Mouse (Mus musculus): ENCODE measurements around the gene Gm48552.

The Gm48552 gene

DNA sequence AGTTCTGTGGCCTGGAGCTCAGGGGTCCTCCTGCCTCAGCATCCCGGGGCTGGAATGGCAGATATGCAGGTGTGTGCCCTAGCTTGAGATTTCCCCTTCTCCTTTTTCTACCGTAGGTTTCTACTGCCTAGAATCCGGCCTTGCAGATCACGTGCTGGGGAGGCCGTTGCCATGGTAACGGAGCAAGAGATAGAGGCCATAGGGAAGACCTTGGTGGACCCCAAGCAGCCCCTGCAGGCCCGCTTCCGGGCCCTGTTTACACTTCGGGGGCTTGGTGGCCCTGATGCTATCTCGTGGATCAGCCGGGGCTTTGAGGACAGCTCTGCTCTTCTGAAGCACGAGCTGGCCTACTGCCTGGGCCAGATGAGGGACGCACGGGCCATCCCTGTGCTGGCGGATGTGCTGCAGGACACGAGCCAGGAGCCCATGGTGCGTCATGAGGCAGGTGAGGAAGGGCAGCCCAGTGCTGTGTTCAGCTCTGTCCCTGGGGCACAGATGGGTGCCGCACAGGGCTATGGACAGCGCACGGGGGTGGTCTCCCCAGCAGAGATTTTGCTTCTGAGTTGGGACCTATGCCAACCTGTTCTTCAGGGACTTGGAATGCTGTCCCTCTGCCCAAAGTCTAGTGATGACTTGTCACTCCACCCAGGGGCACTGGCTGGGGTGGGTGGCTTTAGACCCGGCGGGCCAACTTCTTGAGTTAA is 3.0 kb upstream of the Gm48552 start:
- DNase-seq (ENCODE audit: low read depth, low spot score), result no peak

DNA sequence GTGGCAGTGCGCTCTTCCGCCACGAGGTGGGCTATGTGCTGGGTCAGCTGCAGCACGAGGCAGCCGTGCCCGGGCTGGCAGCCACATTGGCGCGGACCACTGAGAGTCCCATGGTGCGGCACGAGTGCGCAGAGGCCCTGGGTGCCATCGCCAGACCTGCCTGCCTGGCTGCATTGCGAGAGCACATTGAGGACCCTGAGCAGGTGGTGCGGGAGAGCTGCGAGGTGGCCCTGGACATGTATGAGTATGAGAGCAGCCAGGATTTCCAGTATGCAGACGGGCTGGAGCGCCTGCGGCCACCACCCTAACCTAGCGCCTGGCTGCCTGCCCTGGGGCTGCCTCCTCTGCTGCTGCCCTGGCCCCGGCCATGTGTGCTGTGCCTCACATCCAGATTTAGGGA is 1.1 kb upstream of the Gm48552 start:
- DNase-seq (ENCODE audit: low read depth, low spot score), result no peak

DNA sequence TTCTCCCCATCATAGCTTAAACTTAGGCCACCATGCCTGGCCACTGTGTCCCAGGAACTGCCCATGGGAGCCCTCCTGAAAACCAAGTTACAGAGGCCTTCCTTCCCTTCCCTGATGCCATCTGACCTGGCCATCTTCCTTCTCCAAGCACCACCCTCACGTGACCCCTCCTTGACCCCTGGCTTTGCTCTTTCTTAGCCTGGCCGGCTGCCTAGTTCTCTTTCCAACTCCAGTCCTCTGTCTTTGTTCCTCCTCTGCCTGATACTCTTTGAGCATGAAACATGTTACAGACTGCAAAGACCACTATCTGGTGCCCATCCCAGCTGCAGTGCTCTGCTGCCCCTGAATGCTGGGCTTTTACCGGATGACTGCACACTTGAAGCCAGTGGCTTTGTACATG is 568 bp downstream of the Gm48552 start:
- DNase-seq (ENCODE audit: low read depth, low spot score), result no peak

DNA sequence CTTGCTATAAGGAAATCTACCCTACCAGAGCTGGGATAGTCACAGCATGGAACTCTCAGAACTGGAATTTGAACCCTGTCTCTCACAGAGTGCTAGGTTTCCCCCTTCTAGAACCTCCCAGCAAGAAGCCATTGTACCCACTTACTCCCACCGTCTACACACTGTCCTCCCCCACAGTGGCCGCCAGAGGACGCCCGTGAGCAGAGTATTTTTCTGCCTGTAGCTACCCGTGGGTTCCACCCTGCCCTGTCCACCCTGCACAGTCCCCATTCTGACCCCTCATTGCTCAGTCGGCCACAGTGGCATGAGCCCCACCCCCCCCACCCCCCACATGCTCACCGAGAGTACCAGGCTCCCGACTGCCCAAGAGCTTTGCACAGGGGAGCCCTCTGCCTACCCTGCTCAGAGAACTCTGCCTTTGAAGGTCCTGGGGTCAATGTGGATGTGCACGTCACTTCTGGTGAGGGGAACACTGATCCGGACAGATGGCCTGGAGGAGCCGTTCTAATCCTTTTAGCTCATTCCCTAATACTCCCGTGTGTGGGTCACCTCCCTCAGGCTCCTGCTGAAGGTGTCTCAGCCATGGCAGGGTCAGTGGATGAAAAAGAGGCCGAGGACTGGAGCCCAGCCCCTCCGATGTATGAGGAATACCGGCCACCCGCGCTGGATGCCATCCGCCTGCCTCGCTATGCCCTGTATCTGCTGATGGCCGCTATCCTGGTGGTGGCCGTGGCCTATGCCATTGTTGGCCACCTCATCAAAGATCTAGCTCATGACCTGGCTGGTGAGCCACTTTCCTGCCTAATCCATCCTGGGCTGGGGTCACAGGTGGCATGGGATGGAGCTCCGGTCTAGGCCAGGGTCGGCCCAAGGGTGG is 1.2 kb downstream of the Gm48552 start:
- DNase-seq (ENCODE audit: low read depth, low spot score), result peak; percentile 66

DNA sequence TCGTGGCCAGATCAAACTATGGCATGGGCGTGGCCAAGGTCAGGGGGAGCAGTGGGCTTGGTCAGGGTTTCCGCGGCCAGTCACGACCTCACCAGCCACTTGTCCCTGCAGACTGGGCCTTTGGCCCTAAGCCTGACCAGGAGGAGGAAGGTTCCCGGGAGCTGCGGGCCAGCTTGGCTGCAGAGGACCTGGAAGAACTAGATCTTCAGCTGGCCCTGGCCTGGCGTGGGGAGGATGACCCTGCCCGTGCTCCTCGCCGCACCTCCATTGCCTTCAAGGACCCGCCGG is 1.8 kb downstream of the Gm48552 start:
- no peak for DNase-seq (ENCODE audit: low read depth, low spot score)

DNA sequence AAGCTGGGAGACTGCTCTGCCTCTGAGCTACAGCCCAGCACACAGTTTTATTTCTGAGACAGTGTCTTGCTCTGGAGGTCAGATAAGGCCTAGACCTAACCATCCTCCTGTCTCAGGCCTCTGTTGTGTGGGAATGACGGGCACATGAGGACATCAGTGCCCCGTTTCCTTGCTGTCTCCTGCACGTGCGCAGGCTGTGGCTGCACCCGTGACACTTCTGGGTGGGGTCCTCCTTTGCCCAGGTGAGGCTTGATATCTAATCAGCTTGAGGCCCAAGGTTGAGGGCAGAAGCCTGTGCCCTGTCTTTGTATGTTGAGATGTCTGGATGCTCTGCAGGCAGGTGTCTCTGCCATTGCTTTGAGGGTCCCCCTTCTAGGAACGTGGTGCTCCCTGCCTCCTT is 3.5 kb downstream of the Gm48552 start:
- DNase-seq (ENCODE audit: low read depth, low spot score), result no peak

DNA sequence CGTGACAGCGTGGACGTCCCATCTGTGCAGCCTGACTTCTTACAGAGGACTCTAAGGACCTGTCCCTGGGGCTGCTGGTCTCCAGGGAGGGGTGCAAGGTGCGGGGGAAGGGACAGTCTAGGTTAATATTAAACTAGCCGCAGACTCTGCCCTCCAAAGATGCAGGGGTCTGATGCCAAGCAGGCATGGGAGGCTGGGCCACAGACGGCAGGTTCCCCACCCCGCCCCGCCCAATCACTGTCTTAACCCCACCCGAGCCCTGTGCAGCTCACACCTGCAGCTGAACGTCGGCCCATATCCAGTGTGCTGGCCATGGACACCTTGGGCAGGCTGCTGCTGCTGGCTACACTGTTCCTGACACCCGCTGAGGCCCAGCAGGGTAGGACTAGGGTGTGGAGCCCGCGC is 4.0 kb downstream of the Gm48552 start, which contains the start of gene Smim24:
Gene Smim24, plus strand, starts transcription at position 271 of the 405 bp plus-strand sequence.
- no peak for DNase-seq (ENCODE audit: low read depth, low spot score)

DNA sequence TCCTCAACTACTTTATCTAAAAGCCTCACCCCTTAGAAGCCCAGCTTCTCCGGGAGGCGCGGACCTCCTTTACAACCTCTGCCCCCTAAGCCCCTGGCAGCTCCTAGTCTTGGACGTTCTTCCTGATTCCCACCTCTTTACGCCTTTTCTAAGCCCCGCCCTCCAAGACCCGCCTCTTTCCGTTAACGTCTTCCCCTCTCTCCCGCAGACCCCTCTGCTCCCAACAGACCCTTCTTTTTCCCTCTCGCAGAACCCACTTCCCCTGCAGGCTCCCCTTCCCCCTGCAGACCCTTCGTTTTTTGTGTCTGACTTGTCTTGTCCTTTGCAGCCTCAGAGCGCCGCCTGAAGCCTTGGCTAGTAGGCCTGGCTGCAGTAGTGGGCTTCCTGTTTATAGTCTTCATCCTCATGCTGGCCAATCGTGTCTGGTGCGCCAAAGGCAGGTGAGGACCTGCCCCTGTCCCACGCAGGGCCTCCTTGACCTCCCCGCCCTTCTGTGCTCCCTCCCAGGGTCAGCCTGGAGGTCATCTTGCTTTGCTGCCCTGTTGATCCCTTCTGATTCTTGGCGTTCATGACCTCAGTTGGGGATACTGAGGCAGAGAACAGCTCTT is 4.8 kb downstream of the Gm48552 start:
- peak; percentile 35 for DNase-seq (ENCODE audit: low read depth, low spot score)

DNA sequence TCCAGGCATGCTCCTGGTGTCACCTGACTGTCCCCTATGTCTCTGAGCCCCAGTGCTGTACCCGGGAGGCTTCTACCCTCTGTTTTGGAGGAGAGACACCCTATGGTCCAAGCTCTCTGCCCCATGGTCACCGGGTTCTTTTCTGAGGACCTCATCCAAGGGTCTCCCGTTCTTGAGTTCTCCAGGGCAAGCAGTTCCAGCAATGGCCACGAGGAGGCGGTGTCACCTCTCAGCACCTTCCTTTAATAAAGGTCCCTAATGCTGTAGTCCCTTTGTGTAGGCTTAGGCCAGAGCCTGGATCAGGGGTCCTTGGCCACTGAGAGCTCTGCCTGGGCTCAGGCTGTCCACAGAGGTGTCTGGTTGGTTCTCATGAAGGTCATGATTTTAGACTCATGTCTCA is 6.3 kb downstream of the Gm48552 start:
- DNase-seq (ENCODE audit: low read depth, low spot score), result peak; percentile 71

DNA sequence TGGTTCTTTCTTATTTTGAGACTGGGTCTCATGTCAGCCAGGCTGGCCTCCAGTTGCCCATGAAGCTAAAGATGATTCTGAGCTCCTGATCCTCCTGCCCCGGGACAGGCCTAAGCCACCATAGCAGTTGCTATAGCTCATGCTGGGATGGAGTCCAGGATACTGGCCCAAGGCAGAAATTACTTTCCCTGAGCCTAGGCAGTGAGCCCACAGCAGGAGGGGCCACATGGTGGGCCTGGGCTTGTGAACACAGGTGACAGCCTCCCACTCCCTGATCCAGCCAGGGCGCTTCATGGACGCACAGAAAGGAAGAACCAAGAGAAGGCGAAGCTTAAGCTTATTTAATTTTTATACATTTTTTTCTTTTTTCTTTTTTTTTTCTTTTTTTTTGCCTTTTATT is 7.1 kb downstream of the Gm48552 start:
- DNase-seq (ENCODE audit: low read depth, low spot score), result no peak

DNA sequence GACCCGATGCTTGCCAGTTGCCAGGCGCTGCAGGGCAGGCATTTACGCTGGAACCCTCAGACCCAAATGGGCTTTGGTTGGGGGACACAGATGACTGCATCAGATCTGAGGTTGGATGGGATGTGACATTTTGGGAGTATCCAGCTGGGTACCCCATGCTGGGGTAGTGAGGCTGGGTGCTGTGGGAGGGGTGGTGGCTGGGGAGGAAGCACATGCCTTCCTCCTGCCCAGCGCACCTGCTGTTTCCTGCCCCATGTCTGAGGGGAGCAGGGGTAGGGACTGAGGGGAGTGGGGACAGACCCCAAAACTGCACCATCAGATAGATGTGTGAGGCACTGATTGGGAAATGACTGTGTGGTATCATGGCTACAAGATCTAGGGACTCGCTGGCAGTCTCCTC is 7.9 kb downstream of the Gm48552 start:
- DNase-seq (ENCODE audit: low read depth, low spot score), result no peak

DNA sequence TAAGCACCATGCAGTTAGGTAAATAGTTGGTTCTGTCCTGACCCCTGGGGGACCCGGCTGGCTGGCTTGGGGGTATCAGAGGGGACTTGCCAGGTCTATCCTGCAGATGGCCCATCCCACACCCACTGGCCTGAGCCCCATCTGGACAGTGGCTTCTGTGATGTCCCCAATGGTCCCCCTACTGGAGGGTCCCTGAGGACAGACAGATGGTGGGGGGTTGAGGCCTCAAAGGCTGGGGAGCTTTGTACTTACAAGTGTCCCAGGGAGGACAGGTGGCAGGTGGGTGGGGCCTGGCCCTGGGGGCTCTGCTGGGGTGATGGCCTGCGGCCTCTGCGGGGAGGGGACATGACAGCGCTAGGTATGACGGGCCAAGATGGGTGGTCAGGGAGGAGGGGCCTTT is 10.5 kb downstream of the Gm48552 start:
- DNase-seq (ENCODE audit: low read depth, low spot score), result no peak

DNA sequence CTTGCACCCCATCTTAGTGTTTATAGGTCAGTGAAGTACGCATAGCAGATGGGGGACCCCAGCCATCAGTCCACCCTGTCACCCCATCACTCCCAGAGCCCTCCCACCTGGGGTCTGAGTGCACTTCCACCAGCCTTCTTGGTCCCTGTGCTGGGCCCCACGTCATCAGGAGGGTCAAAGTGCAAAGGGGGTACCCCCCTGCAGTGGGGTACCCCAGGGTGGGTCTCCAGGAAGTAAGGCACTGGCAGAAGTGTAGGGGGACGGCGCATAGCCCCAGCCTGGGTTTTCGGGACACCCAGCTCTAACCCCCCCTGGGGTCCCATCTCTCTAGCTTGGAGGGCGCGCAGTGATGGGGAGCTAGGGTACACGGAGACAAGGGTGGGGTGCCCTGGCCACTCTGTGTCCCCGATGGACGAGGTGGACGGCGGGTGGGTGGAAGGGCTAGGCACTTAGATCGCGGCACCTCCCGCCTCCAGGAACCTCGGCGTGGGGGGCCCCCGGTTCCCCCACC is 11.0 kb downstream of the Gm48552 start:
- no peak for DNase-seq (ENCODE audit: low read depth, low spot score)

DNA sequence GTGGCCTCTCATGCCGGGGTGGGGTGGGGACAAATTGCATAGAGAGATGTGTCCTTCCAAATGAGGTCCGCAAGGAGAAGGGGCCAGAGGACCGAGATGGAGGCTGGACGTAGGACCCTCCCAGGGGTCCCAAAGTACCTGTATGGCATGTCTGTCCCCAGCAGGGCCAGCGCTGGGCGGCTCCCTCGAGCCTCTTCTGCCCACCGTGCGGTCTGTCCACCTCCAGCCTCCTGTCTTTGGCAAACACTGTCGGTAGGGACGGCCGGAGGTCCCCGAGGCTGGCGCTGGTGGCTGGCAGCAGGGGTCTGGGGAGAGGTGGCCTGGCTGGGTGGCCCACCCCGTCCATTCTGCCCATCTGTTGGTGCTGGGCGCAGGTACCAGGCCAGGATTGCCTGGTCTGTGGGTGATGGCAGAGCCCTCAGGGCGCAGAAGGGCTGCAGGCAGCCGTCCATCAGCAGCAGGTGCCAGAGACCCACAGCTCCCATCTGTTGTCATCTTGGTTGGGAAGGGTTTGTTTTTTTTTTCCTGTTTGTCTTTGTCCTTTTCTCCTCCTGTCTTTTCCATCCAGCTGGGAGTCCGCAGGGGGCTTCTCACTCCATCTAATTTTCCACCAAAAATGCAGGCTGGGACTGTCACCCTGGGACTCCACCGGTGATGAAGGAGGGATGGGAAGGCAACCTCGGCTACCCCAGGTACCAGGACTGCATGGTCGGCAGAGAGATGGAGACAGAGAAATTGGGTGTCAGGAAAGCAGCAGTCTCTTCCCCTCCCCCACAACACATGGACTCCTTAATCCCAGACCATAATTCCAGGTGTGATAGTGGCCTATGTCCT is 11.8 kb downstream of the Gm48552 start:
- DNase-seq (ENCODE audit: low read depth, low spot score), result no peak

DNA sequence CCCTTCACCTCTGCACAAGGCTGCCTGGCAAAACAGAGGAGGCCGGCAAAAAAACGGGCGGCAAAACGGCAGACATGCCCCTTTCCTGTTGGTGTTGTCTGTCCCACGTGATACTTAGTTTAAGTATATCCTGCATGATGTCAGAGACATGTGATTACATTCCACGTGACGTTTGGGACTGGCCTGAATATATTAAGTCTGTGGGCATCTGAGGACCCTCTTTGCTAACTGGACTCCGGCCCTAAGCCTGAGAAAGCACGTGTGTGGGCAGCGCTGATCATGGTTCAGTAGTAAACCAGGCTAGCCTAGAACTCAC is 12.4 kb downstream of the Gm48552 start:
- DNase-seq (ENCODE audit: low read depth, low spot score), result no peak

DNA sequence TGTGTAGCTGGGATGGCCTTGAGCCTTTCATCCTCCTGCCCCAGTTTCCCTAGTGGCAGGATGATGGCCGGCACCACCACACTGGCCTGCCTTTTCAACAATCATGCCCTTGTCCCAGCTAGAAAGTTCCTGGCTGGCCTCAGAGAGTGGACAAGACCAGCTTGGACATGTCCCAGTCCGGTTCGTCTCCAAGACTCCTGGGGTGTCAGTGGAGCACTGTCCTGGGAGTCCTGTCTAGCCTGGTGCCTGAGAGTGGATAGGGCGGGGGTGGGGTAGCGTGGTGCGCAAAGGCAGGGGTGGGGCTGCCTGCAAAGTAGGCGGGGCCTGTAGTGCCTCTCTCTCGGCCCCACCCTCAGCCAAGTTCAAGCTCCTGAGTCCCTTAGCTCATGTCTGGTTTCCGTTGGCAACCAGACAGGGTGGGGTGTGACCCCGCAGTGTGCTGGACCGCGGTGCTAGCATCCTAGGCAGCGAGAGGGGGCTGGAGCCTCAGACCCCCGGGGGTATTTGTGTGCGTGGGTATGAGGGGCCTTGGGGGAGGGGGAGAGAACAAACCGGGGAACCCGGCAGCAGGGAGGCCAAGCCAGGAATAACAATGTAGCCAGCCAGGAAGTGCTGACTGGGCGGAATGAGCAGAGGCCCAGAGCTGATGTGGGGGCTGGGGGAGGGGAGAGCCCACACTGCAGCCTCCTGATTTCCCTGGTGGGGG is 12.9 kb downstream of the Gm48552 start:
- peak; percentile 71 for DNase-seq (ENCODE audit: low read depth, low spot score)

DNA sequence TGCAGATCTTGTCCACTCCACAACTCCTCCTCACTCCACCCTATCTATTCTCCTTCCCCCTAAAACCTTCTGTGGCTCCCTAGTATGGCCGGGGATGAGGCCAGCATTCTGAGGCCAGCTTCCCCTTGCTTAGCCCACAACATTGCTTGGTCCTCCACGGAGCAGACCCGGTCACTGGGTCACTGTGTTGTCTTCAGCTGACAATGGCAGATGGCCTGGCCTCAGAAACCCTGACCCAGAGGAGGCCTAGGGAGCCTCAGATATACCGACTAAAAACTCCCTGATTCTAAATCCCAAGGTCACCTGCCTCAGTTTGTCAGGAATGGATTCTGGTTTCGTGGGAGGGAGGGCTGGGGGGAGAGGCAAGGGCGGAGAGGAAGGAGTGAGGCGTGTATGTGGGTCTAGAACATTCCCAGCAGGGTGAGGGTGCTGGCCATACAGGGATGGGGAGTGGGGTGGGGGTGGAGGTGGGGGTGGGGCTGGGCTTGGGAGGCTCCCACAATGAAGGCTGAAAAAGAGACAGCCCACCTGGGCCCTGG is 13.5 kb downstream of the Gm48552 start:
- DNase-seq (ENCODE audit: low read depth, low spot score), result no peak

DNA sequence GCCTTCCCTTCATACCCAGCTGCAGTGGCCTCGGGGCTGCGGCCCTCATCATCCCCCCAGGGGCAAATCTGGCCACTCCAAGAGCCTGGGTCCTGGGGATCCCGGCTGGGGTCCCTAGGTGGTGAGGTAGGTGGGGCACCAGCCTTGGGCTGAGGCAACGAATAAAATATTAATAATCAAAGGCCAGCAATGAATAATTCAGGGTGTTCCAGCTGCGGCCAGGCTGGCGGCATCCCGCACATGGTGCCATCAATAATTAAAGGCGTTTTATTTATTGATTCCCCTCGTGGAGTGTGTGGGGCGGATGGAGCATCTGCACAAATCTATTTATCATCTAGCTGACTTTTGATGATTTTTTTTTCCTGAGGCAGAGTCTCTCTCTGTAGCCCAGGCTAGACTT is 14.7 kb downstream of the Gm48552 start:
- DNase-seq (ENCODE audit: low read depth, low spot score), result no peak

DNA sequence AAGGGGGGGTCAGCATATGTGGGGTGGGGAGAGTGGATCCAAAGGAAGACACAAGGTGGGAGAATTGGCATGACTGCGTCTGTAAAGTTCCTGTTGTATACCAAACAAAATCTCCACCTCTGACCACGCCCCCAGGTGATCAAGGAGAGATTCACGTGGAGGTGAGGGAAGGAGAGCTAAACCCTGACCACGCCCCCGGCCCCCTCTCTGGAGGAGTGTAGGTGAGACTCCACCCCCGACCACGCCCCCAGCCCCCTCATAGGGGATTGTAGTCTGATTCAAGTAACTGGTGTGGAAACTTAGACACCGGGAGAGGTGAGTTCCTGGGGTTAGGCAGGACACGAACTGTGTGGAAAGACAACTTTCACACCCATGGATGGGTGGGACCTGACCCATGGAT is 15.3 kb downstream of the Gm48552 start:
- peak; percentile 45 for DNase-seq (ENCODE audit: low read depth, low spot score)

DNA sequence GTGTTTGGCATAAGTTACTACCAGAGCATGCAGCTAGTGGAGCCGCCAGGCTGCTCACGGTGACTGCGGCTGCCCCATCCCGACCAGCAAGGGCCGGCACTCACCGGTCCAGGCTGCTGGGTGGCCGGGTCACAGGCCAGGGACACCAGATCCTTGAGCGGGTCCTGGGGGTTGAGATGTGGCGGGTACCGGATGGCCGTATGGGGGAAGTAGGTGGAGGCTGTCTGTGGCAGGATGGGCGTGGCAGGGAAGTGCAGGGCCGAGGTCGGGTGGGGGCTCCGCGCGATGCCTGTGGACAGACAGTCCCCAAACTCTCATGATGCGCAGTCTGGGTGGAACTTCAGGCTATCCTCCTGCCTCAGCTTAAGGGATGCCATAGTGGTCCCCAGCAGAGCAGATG is 15.9 kb downstream of the Gm48552 start:
- DNase-seq (ENCODE audit: low read depth, low spot score), result peak; percentile 57
